Mouse (Mus musculus): ENCODE measurements around the gene Rnase2b.

- TF ChIP-seq POLR2A (IDR thresholded peaks at IDR 0.05; ENCODE audit: low read depth, low read length) (no peak), CTCF (IDR thresholded peaks at IDR 0.05; ENCODE audit: extremely low read depth, insufficient read length, insufficient replicate concordance, low read depth, low read length) (no peak)
These were observed 31.6 kb upstream of the Rnase2b start for GRCm38 (mm10) chr14:51130315-51130940.
